Mouse (Mus musculus): ENCODE results near the gene Dnajb14.
"Not testable (repeated sequence)": the region's sequence is repeated elsewhere in the genome, so short reads cannot be mapped to it uniquely, and the experiment has no call there.

Gene Dnajb14

DNA sequence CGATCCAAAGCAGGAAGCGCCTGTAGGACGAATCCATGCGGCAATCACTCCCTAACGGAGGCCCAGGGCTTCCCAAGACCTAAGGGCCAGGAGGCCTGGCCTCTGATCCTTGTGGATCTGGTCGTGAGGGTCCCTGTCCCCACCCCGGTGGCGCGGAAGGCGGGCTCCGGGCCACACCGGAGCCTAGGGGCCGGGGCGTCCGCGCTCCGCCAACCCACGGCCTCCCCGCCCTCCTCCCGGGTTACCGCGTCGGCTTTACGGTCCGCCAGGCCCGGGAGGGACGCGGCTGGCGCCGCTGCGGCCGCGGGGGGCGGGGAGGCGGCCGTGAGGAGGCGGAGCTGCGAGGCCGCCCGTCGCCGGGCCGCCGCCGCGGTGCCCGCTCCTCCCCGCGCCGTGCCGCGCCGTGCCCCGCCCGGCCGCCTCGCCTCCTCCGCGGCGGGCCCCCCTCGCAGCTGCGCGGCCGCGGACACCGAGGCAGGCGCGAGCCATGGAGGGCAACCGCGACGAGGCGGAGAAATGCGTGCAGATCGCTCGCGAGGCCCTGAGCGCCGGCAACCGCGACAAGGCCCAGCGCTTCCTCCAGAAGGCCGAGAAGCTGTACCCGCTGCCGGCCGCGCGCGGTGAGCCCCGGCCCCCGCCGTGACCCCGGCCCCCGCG, at the start of gene Dnajb14:
Gene Dnajb14, plus strand, starts transcription at position 239 of the 657 bp plus-strand sequence.
- DNase-seq (ENCODE audit: low spot score in 2 of 2), result peak; percentile 57 to 58

DNA sequence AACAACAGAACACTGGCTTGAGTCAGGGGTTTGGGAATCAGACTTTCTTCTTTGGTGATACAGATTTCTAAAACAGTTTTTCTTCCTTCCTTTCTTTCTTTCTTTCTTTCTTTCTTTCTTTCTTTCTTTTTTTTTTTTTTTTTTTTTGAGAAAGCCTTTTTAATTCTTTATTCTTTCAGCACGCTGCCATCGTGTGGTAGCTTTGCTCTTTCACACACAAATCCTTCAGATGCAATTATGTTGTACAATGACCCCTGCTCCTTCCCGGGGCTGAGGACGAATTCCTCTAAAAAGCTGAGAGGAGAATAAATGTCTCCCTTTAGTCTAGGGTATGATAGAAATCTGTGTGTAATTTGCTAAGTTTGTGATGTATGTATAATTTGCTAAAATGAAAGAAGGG, 48.8 kb upstream of the Dnajb14 start:
- no peak for DNase-seq (ENCODE audit: low spot score in 2 of 2)

DNA sequence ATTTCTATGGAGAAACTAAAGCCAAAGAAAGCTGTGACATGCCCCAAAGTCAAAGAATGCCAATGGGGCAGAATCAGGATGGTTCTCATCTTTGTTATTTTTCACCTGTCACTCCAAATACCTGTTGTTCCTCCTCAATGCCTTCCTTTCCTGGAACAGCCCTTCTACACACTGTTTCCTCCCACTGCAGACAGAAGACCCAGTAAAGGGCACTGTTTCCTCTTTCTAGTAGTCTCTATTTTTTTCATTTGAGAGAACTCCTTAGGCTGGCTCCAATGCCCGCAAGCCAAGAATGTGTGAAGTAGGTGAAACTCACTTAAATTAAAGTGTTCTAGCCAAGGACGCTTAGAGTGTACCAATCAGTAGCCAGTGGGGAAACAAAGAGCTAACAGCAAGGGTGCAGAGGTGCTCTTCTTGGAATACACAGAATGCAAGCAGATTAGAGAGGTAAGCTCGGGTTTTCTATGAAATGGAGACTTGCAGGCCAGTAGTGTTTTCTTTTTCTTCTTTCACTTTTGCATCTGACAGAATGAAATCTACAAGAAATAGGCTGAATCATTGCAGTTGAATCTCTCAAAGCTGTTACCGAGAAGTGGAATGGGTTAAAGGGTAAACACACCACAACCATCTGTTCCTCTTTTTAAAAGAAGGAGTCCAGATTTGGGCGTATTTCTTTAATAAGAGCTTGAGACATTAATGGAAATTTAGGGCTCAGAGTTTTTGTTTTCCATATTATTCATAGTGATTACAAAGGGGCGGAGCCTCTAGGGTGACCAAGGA, 46.6 kb upstream of the Dnajb14 start:
- DNase-seq (ENCODE audit: low spot score in 2 of 2), result no peak

DNA sequence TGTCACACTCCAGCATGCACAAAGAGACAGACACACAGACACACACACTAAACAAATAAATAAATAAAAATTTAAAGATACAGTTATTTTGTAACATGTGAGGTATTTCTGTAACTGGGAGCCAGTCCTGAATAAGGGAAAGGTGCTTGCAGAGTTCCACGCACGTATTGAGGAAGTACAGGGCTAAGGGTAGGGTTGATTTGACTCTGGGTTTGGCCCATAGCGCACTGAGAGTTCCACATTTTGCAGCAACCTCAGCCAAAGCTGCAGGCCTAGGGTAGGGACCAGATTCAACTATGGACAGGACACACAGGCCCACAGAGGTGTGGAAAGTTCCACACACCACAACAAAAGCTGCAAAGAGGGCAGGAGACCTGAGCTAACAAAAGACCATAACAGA, 44.2 kb upstream of the Dnajb14 start:
- no peak for DNase-seq (ENCODE audit: low spot score in 2 of 2)

DNA sequence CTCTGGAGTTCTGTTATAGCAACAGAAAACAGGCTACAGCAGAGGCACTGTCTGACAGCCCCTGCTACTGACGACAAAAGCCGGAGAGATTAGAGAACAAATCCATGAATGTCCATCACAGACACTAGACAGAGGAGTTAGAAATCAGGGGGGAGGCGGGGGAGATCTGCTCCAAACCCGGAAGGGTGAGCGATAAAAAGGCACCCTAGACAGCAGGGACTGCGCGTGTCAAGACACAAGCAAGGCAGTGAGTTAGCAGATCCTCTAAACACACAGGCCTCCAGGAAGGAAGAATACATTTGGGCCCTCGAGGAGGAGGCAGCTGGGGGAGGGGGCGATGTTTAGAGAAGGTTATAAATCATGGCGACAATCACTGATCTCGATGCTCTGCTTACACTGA, 39.8 kb upstream of the Dnajb14 start:
- DNase-seq (ENCODE audit: low spot score in 2 of 2), result no peak

DNA sequence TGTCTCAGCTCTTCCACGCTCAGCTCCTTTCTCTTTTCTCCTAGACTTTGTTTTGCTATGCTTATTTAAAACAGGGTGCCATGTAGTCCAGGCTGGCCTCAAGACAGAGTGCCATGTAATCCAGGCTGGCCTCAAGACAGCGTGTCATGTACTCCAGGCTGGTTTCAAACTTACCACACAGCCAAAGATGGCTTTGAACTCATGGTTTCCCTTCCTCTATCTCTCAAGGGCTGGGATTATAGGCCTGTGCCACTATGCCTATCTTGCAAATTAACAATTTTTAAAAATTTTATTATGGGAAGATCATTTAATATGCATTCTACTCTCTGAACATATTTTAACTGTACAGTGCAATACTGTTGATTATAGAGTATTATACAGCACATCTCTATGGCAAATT, 36.3 kb upstream of the Dnajb14 start:
- no peak for DNase-seq (ENCODE audit: low spot score in 2 of 2)

DNA sequence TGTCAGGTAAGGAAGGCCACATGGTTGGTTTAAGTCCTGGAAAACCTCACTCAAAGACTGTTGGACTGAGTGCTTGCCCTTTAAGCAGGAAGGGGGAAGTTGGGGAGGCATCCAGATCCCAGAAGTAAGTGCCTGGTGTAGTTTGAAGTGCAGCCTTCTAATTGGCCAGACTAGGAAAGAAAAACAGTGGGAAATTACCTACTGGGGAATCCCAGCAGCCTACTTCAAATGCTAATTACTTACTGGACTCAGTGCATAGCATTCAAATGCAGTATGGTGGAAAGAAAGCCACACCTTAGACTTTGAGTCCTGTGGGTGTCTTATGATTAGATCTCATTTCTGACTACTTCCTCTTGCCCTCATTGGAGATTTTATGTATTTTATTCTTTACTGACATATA, 34.3 kb upstream of the Dnajb14 start:
- DNase-seq (ENCODE audit: low spot score in 2 of 2), result no peak

DNA sequence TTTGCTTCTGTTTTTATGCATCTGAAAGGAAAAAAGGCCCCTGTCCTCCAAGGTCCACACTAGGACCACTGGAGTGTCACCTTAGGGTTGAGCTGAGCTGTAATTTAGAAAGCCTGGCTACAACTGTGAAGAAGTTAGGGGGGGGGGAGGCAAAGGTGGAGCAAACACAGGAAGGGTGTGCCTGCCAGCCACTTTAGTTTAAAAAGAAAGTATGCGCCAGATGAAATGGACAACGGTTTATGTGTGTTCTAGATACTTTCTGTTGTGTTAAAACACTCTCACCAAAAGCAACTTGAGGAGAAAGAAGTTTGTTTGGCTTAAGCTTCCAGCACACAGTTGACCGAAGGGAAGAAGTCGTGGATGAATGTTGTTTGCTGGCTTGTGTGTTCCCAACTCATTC, 33.8 kb upstream of the Dnajb14 start:
- no peak for DNase-seq (ENCODE audit: low spot score in 2 of 2)

DNA sequence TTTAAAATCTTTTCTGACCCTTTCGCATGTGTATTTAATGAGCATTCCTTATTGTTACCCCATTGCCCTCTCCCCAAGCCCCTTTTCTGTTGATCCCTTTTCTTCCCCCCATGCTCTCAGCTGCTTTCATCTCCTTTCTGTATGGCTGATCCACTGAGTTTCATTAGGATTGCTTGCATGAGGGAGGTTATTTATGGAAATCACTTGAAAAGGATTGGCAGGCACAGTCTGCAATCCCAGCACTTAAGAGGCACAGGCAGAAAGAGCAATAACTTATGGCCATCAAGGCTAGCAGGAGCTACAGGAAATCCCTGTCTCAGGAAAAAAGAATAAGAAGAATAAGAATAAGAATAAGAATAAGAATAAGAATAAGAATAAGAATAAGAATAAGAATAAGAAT, 30.9 kb upstream of the Dnajb14 start:
- DNase-seq (ENCODE audit: low spot score in 2 of 2), result peak in 1 of 2 experiments; percentile 5

DNA sequence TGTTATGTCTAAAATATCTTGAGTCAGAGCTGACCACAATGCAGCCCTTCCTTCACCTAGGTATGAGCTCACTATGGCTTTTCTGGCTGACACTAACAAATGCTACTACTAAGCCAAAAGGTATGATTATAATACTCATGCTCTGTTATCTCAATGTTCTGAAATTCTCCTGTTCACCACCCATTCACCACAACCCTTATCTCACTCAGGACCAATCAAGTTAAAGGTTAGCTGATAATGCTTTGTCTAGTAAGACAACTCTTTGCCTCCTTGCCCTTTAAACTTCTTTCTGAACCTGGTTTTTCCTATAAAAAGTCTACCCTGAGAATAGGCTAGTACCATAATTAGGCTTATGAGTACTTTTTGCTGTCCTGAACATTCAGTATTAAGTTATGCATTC, 29.3 kb upstream of the Dnajb14 start:
- no peak for DNase-seq (ENCODE audit: low spot score in 2 of 2)

DNA sequence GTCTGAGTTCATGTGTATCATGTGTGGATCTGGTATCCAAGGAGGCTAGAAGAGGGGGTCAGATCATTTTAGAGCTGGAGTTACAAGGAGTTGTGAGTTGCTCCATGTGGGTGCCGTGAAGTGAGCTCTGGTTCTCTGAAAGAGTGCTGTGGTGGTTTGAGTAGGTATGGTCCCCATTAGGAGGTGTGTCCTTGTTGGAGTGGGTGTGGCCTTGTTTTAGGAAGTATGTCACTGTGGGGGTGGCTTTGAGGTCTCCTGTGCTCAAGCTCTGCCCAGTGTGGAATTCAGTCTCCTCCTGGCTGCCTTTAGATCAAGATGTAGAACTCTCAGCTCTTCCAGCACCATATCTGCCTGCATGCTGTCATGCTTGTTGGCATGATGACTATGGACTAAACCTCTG, 24.5 kb upstream of the Dnajb14 start:
- no peak for DNase-seq (ENCODE audit: low spot score in 2 of 2)

DNA sequence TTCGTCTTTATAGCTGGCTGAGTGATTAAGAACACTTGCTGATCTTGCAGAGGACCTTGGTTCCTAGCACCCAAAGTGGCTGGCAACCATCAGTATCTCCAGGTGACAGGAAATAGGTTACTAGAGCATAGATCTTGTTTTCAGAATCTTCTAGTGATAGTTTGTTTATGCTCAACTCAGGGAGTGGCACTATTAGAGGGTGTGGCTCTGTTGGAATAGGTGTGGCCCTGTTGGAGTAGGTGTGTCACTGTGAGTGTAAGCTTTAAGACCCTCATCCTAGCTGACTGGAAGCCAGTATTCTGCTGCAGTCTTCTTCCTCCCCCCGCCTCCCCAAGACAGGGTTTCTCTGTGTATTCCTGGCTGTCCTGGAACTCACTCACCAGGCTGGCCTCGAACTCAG, 23.2 kb upstream of the Dnajb14 start:
- DNase-seq (ENCODE audit: low spot score in 2 of 2), result no peak

DNA sequence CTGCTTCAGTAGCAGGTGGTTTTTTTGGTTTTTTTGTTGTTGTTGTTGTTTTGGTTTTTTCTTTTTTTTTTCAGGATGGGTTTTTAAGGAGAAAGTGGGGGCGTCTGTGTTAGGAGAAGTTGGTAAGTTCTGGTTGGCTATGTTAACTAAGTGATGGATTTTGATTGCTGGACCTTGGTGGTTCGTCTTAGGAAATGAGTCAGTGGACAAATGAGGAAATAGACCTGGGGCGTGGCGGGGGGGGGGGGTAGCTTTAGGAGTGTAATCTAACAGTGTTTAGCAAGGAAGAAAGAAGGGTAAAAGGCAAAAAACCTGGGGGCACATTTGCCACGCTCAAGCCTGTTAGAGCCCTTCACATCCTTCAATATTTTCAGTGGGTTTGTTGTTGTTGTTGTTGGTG, 20.9 kb upstream of the Dnajb14 start:
- no peak for DNase-seq (ENCODE audit: low spot score in 2 of 2)

DNA sequence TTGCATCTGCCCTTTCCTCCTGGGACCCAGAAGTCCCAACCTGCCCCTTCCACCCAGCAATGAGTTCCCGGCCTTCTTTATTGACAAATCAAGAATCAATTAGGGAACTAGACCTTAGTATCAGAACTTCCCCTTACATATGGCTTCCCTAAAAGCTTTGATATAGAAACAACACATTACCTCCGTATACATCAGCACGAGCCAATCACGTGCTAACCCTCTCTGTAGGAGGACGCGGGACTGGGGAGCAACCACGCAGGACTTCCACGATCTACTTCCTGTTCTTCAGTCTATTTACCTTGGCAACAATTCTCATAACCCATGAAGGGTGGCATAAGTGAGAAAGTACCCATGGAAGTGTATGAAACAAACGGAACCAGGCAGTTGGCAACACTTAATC, 19.1 kb upstream of the Dnajb14 start:
- DNase-seq (ENCODE audit: low spot score in 2 of 2), result no peak

DNA sequence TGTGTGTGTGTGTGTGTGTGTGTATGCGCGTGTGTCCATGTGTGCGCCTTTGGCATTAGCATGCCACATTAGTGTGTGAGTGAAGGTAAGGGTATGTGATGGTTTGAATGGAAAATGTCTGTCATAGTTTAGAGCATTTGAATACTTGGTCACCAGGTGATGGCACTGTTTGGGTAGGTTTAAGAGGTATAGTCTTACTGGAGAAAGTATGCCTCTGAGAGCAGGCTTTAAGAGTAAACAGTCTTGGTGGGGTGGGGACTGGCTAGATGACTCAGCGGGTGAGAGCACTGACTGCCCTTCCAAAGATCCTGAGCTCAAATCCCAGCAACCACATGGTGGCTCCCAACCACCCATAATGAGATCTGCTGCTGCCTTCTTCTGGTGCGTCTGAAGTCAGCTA, 17.8 kb upstream of the Dnajb14 start:
- DNase-seq (ENCODE audit: low spot score in 2 of 2), result no peak

DNA sequence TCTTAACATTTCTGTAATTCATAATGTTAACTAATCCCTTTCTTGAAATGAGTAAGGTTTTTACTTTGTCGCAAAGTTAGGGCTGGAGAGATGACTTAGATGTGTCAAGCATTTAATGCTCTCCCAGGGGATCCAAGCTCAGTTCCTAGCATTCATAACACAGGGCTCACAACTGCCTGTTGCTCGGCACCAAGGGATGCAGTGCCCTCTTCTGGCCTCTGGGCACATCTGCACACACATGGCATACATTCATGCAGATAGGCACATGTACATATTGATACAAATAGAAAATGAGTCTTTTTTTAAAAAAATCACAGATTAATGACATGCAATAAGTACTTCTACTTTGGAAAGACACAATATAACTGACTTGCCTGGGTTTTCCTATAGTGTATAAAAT, 16.3 kb upstream of the Dnajb14 start:
- DNase-seq (ENCODE audit: low spot score in 2 of 2), result no peak

DNA sequence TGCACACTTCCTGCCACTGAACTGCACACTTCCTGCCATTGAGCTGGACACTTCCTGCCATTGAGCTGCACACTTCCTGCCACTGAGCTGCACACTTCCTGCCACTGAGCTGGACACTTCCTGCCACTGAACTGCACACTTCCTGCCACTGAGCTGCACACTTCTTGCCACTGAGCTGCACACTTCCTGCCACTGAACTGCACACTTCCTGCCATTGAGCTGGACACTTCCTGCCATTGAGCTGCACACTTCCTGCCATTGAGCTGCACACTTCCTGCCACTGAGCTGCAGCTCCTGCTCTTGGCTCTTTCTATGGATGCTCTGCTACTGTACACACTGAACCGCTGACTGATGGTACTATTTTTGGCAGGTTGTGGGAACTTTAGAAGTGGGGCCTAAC, 14.5 kb upstream of the Dnajb14 start:
- DNase-seq (ENCODE audit: low spot score in 2 of 2), result not testable (repeated sequence)

DNA sequence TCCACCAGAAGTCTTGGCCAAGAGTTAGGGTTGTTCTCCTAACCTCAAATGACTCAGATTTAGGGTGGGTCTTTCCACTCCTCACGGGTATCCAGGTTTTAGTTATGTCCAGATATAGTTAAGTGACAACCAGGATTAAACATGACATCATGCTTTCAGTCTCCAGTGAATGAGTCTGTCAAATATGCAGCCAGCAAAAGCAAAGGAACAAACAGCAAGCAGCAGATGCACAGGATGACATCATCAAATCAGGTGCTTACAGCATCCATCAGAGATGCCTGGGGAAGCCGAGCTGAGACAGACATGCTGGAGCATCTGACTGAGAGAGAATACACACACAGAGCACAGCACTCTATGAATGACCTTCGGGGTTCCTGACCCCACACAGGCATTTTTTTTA, 12.1 kb upstream of the Dnajb14 start:
- no peak for DNase-seq (ENCODE audit: low spot score in 2 of 2)

DNA sequence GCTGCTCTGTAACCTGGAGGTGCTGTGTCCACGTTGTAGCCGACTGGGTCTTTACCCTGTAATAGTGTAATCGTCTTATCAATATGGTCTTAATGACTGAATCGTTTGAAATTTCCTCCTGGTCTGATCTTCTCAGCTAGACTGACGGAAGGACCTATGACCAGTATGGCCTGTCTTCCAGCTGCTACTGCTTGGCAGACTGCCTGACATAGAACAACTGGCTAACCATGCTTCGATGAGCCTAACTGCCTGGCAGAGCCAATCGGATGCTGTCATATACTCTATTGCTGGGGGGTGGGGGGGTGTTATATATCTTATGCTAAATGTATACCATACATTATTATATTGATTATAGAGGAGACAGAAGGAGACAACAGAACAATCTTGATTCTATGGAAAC, 11.4 kb upstream of the Dnajb14 start:
- DNase-seq (ENCODE audit: low spot score in 2 of 2), result no peak

DNA sequence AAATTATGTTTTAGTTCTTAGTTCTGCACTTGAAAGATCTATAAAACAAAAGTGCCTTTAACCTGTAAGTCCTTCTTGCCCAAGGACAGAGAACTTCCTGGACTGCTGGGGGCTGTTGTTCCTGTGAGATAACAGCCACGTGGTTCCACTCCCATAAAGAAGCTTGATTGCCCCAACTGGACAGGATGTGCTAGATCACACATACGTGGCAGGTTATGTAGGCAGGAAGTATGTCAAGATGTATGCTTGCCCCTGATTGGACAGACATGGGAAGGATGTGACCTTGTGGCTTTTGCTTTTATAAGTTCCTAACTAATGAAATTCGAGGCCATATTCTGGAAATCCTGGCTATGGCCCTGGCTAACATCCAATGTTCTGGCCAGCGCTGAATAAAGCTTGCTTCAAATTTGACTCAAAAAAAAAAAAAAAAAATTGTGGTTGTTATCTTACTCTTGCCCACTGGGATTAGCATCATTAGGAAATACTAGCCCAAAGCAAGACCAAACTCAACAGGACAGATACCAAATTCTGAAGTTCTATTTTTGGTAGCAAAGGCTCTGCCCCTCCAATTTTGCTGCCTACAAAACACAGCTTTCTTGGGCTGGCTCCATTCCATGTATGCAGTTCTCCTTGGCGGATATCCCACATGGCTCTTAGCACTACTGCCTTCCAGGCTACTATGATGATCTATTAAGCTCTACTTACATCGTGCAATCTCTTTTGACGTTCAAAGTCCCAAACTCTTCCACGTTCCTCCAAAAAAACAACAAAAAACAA, 6.9 kb upstream of the Dnajb14 start:
- DNase-seq (ENCODE audit: low spot score in 2 of 2), result peak; percentile 23 to 40

DNA sequence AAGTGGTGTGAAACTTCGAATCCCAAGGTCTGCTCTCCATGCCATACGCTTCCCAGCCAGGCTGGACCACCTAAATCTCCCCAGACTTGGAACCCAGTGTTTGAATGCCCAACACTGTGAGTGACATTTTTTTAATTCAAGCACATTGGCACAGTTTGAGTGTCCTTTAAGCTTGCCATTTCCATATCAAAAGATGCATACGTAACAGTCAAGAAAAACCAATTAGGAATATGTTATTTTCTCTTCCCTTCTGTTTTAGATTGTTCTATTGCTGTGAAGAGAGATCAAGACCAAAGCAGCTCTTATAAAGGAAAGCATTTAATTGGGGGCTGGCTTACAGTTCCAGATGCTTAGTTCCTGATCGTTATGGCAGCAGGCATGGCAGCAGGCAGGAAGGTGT, 6.0 kb upstream of the Dnajb14 start:
- no peak for DNase-seq (ENCODE audit: low spot score in 2 of 2)

DNA sequence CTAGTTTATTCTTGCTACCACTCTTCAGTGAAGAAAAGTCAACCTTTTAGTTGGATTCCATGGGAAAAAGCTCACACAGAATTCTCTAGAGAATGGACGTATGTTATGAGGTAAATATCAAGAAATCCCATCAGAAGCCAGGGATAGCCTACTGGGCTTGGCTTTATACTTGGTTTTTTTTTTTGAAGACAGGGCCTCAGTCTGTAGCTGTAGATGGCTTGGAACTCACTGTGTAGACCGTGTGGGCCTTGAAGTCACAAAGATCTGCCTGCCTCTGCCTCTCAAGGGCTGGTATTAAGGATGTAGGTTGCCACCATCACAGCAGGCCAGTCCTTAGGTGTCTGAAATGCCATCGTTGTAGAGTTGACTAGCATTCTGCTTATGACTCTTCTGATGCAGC, 4.9 kb upstream of the Dnajb14 start:
- DNase-seq (ENCODE audit: low spot score in 2 of 2), result no peak
